Mouse (Mus musculus): ENCODE results near the gene Snrpb.

The Snrpb gene

DNA sequence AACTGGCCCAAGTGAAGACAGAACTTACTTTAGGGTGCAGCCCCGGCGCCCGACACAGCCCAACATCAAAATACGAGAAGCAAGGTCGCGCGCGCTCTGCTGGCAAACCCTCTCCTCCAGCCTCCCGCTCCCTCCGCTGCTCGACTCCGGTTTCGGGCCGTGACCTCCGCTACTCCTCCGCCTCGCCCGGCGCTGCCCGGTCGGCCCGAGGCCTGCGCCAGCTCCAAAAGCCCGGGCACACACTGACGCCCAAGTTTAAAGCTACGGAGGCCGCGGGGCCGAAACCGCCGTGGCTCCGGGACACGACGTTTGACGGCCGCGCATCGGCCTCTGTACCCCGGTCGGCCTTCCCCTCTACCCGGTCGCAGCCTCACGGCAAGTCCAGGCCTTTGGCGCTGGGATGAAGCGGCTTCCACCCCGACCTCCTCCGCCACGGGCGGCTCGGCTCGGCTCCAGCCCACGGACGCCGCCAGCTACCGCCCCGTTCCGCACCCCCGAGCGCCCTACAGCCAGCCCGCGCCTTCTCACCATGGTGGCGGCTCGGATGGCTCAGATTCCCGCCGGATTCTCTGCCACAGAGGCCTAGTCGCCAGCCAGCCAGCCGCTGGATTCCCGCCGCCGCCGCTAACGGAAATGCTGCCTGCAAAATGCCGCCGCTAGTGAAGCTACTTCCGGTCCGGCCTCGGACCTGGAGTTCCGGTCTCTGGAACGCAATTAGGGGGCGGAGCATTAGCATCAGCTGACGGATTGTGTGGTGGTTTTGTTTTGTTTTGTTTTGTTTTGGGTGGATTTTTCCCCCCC, at the start of gene Snrpb:
Snrpb (minus strand) TSS at position 698 of the 801 bp plus-strand sequence.
- TF ChIP-seq GATA4 (IDR thresholded peaks at IDR 0.05; ENCODE audit: insufficient replicate concordance, low read length), result no peak

DNA sequence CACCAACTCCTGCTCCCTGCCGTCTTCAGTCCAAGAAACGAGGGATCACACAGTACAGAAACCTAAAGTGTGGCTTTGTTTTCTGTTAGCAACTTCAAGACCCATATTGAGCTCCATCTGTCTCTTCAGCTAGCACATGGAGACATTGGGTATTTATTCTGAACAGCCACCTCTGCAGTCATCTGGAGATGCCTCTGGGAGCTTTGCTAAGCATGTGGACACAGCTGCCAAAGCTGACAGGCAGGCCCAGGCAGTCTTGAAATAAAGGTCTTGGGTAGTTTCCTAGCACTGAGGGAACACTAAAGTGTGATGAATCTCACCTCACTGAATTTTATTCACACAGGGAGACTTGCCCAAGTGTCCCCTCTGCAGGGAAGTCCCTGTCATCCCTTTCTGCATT, 32.4 kb upstream of the Snrpb start:
- TF ChIP-seq GATA4 (IDR thresholded peaks at IDR 0.05; ENCODE audit: insufficient replicate concordance, low read length), result no peak

DNA sequence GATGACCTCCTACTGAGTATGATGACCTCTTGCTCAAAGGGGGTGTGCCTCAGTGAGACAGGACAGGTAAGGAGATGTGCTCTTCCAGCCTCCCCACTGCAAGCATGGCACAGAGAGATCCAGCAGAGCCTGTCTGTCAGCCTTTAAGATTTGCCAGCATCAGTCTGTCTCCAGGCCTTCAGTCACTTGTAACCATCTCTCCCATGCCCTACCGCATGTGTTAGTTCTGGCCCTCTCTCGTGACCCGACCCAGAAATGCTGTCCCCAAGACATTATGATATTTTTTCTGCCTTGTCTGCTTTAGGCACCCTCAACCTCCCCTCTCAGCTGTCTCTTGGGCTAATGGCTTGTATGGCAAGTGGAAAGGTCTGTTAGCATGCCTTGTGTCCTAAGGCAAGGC, 30.4 kb upstream of the Snrpb start:
- TF ChIP-seq GATA4 (IDR thresholded peaks at IDR 0.05; ENCODE audit: insufficient replicate concordance, low read length), result no peak

DNA sequence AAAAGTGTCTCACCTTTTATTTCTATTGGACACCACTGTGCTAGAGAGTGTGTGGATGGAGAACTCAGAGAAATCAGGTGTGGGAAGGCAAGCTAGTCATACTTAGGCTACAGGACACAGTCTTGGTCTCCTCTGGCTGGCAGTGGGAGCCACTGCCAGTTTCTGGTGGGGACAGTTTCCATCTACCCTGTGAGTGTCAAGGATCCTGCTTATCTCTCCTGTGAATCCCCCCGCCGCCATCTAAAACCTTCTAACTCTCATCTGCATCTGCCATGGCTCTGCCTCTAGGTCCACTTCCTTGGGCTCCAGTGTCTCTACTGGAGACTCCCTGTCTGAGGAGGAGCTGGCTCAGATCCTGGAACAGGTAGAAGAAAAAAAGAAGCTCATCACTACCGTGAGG, 28.8 kb upstream of the Snrpb start:
- TF ChIP-seq GATA4 (IDR thresholded peaks at IDR 0.05; ENCODE audit: insufficient replicate concordance, low read length), result no peak

DNA sequence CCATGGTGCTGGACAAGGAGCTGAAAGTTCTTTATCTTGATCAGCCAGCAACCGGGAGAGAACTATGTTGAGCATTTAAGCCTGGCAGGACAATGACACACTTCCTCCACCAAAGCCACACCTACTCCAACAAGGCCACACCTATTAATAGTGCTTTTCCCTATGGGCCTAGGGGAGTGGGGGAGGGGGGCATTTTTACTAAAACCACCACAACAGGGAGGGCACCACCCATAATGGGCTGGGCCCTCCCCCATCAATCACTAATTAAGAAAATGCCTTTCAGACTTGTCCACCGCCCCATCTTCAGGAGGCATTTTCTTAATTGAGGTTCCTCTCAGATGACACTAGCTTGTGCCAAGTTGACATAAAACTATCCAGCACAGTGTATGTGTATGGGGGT, 28.2 kb upstream of the Snrpb start:
- no peak for TF ChIP-seq GATA4 (IDR thresholded peaks at IDR 0.05; ENCODE audit: insufficient replicate concordance, low read length)

DNA sequence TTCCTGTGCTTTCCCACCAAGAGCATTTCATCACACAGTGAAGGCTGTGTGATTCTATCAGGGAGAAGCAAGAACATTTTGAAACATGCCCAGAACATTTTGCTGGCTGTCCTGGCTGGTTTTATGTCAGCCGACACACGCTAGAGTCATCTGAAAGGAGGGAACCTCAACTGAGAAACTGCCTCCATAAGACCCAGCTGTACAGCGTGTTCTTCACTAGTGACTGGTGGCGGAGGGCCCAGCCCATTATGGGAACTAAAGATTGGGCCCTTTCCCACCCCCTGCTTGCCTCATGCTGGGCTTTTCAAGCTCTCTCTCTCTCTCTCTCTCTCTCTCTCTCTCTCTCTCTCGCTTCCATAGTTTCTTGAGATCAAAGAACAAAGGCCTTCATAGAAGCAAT, 21.8 kb upstream of the Snrpb start:
- no peak for TF ChIP-seq GATA4 (IDR thresholded peaks at IDR 0.05; ENCODE audit: insufficient replicate concordance, low read length)

DNA sequence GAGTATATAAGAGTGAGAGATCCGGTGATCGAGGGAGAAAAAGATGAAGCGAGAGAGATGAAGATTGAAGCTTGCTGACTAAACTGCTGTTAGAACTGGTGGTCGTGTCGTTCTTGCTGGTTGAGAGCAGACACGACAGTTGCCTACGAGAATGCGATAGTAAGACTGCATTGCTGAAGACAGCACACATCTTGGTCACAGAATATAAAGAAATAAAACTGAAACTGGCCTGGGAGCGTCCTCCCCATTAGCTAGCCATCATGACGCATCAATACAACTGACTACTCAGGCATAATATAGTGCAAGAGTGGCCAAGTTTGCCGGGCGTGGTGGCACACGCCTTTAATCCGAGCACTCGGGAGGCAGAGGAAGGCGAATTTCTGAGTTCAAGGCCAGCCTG, 15.7 kb upstream of the Snrpb start, which contains the start of gene Tmc2:
Tmc2 (plus strand) TSS at position 301 of the 400 bp plus-strand sequence.
- no peak for TF ChIP-seq GATA4 (IDR thresholded peaks at IDR 0.05; ENCODE audit: insufficient replicate concordance, low read length)

DNA sequence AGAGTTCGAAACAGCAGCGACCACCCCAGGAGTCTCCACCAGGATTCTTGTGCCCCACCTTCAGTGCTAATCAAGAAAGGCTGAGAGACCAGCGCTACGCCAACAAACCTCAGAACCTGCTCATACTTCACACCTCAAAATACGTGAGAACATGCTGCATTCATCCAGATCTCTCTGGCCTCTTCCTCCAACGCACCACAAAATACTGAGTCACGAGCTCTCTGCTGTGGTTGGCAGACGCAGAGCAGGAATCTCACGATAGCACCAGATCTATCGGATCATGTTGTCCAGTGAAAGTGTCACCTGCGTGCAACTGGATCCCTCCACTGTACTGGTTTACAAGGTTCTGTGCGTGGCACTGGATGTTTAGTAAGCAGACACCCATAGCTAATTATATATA, 9.2 kb upstream of the Snrpb start:
- no peak for TF ChIP-seq GATA4 (IDR thresholded peaks at IDR 0.05; ENCODE audit: insufficient replicate concordance, low read length)

DNA sequence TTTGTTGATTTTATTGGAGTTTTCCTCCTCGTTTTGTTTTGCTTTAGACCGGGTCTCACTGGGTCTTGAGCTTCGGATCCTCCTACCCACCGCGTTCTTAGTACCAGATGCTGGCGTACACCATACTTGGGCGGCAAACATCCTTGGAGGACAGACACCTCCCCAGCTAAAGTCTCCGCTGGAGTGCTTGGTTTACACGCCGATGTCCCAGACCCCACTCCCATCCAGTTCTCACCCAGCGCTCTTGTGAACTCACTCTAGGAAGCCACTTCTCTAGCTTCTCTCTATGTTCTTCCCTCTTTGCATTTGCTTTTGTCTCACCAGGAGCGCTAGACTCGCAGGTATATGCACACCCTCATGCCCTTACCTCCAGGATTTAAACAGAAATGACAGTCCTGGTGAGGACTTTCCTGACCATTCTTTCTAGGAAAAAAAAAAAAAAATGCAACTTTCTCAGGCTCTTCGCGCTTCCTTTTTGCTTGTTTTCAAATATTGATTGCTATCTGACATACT, 360 bp upstream of the Snrpb start:
- TF ChIP-seq GATA4 (IDR thresholded peaks at IDR 0.05; ENCODE audit: insufficient replicate concordance, low read length), result no peak

DNA sequence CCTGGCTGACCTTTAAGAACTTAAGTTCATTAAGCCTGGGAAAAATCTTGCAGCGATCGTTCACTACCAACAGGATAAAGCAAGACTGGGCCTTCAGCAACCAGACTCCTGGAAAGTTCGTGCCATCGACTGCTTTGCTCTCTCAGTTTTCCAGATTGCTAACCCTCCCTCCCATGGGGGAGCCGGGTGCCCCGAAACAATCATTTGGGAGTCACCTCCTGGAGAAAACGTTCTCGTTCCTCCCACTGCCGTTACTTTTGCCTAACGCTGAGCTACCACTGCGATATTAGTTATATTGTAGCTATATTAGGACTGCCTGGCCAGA, 860 bp downstream of the Snrpb start:
- TF ChIP-seq GATA4 (IDR thresholded peaks at IDR 0.05; ENCODE audit: insufficient replicate concordance, low read length), result no peak

DNA sequence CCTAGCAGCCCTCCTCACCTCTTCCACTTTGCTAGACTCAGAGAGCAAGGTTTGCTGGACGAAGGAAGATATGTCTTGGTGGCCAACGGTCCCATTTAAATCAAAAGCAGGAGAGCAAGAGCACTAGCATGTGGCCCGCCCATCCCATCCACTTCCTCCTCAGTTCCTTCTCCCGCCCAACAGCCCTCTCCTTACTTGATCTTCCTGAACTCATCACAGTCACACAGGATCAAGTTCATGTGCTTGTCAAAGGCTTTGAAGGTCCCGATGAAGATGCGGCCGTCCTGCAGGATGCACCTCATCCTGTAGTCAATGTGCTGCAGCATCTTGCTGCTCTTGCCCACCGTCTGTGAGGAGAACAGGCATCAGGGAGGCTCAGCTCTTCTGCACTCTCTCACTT, 2.4 kb downstream of the Snrpb start:
- TF ChIP-seq GATA4 (IDR thresholded peaks at IDR 0.05; ENCODE audit: insufficient replicate concordance, low read length), result no peak

DNA sequence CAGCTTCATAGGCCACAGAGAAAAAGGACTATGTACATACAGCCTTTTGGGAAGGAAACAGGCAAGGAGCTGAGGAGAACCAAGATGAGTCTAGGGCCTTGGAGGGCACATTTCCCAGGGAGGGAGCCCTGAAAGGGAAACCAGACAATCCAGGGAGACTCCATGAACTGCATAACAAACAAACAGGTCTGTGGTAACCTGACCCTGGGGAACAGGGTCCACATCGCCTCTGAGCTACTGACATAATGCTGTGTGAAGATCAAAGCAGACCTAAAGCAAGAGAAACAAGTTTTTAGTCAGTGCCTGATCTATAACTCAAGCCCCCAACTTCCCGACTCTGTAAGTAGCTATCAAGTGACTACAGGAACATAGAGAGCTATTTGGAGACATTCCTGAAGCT, 7.5 kb downstream of the Snrpb start:
- no peak for TF ChIP-seq GATA4 (IDR thresholded peaks at IDR 0.05; ENCODE audit: insufficient replicate concordance, low read length)

DNA sequence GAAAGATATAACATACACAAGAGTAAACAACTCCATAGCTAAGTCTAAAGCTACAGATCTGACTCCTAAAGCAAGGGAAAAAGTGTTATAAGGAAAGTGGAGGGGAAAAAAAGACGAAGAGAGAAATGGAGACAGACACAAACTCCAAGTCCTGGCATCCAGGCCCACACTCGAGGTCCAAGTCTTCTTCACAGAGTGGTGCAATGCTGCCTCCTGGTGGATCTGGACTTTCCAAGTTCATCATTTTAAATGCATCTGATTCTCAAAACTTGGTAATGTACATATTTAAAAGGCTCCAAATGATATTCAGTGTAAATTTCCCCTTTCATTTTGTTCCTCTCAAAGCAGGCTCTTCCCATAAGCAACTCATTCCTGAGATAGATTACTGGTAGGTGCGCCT, 11.3 kb downstream of the Snrpb start:
- TF ChIP-seq GATA4 (IDR thresholded peaks at IDR 0.05; ENCODE audit: insufficient replicate concordance, low read length), result no peak

DNA sequence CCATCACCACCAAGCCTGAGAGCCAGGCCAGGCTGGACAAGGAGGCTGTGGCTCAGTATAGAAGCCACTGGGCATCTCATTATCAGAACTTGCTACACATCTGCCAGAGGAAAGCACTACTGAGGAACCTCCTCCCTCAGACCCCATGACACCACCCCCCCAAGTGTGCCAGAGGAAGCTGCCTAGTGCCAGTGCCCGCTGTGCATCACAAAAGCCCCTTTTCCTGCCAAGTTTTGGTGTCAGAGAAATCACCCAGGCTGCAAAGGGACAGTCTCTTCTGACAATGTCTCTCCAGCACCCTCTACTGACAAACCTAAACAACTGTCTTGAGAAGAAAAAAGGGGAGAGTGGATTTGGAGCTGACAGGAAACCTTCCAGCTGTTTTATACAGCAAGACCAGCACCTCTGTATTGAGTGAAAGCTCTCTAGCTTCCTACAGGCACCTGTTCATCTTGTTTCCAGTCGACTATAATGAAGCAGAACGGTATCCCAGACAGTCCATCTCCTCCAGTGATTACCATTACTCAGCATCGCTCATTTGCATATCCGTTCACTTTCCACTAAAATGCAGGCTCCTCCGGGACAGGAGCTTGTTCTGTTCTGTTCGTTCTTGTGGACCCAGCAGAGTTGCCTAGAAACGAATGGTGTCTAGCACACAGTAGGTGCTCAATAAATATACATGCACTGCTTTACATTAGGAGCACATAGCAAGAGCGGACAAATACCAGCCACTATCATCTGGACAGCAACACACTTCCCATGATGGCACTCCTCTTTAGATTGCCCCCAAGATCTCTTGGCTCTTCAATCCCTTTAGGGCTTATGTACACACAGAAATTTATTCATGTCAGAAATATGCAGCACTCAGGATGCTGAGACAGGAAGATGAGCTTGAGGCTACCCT, 12.6 kb downstream of the Snrpb start:
- no peak for TF ChIP-seq GATA4 (IDR thresholded peaks at IDR 0.05; ENCODE audit: insufficient replicate concordance, low read length)

DNA sequence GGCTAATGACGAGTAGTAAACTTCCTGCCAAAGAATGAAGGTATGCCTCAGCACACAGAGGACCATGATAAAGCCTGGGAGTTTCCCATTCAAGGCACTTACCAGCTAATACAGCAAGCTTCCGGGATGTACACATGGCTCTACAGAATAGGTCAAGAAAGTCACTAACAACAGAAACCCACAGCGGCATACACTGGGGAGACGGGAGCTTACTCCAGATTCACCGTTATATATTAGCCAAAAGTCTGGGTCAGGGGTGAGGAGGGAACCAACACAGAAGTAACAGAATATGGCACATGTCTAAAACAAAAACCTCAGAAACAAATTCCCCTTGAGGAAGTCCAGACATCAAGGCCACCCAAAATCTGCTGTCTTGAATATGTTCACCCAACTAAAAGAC, 16.5 kb downstream of the Snrpb start:
- TF ChIP-seq GATA4 (IDR thresholded peaks at IDR 0.05; ENCODE audit: insufficient replicate concordance, low read length), result no peak

DNA sequence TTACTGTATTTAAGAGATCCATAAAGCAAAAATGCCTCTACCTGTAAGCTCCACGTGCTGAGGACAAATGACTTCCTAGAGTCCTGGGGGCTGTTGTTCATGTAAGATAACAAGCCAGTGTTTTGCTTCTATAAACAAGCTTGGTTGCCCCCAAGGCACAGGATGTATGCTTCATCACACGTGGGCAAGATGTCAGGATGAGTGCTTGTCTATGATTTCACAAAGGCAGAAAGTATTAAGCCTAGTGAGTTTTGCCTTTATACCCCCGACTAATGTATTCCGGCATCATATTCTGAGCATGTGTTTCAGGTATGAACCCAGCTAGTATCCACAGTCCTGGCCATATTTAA, 21.1 kb downstream of the Snrpb start:
- no peak for TF ChIP-seq GATA4 (IDR thresholded peaks at IDR 0.05; ENCODE audit: insufficient replicate concordance, low read length)

Measured in liver, adult (tissue).